Mouse (Mus musculus) stomach, postnatal 0 days (tissue): ENCODE measurements around the gene Bckdhb.

Source experiments
- CTCF ChIP-seq: IDR thresholded peaks from 2 replicates; pipeline ENCODE4 v1.5.1; 2016; ENCODE audit warnings: antibody characterized with exemption, low read depth, mild to moderate bottlenecking, moderate library complexity
- EP300 ChIP-seq: optimal IDR thresholded peaks from 2 replicates; pipeline ENCODE3; 2016; ENCODE audit warnings: antibody characterized with exemption

- TF ChIP-seq CTCF (no peak), EP300 (no peak)
These were observed 15.8 kb downstream of the Bckdhb start for GRCm38 (mm10) chr9:83940537-83941363.
